Mouse (Mus musculus): Measurements from ENCODE around the gene Ptpdc1.

Ptpdc1 gene

GRCm38 (mm10) chr13:48625433-48626184, at the start of gene Ptpdc1:
Ptpdc1 (minus strand) TSS chr13:48625664.
- DNase-seq (ENCODE audit: low spot score): peak; percentile 90

GRCm38 (mm10) chr13:48674609-48675008, 49.1 kb upstream of the Ptpdc1 start:
- no peak for DNase-seq (ENCODE audit: low spot score)

- DNase-seq (ENCODE audit: low spot score): no peak
Measured at GRCm38 (mm10) chr13:48672312-48672840, 46.9 kb upstream of the Ptpdc1 start.

GRCm38 (mm10) chr13:48668976-48669534, 43.6 kb upstream of the Ptpdc1 start:
- DNase-seq (ENCODE audit: low spot score): no peak

- DNase-seq (ENCODE audit: low spot score): no peak
Measured at GRCm38 (mm10) chr13:48668091-48668975, 42.9 kb upstream of the Ptpdc1 start.

- no peak for DNase-seq (ENCODE audit: low spot score)
Measured at GRCm38 (mm10) chr13:48667461-48667860, 42.0 kb upstream of the Ptpdc1 start.

- no peak for DNase-seq (ENCODE audit: low spot score)
Measured at GRCm38 (mm10) chr13:48665656-48666597, 40.5 kb upstream of the Ptpdc1 start.

GRCm38 (mm10) chr13:48664916-48665655, 39.6 kb upstream of the Ptpdc1 start:
- no peak for DNase-seq (ENCODE audit: low spot score)

GRCm38 (mm10) chr13:48663988-48664339, 38.5 kb upstream of the Ptpdc1 start:
- no peak for DNase-seq (ENCODE audit: low spot score)

GRCm38 (mm10) chr13:48663211-48663987, 37.9 kb upstream of the Ptpdc1 start:
- DNase-seq (ENCODE audit: low spot score): no peak

GRCm38 (mm10) chr13:48662431-48663143, 37.1 kb upstream of the Ptpdc1 start, which contains the start of gene Barx1:
Barx1 (plus strand) TSS chr13:48662998.
- DNase-seq (ENCODE audit: low spot score): no peak

GRCm38 (mm10) chr13:48661561-48661960, 36.1 kb upstream of the Ptpdc1 start:
- DNase-seq (ENCODE audit: low spot score): no peak

GRCm38 (mm10) chr13:48660741-48661140, 35.3 kb upstream of the Ptpdc1 start:
- DNase-seq (ENCODE audit: low spot score): no peak

- no peak for DNase-seq (ENCODE audit: low spot score)
Measured at GRCm38 (mm10) chr13:48660221-48660734, 34.8 kb upstream of the Ptpdc1 start.

GRCm38 (mm10) chr13:48659254-48660220, 34.1 kb upstream of the Ptpdc1 start:
- DNase-seq (ENCODE audit: low spot score): no peak

- no peak for DNase-seq (ENCODE audit: low spot score)
Measured at GRCm38 (mm10) chr13:48658588-48659253, 33.3 kb upstream of the Ptpdc1 start.

GRCm38 (mm10) chr13:48657791-48658190, 32.3 kb upstream of the Ptpdc1 start:
- DNase-seq (ENCODE audit: low spot score): no peak

Data from spleen, adult 12 weeks (tissue).